Mouse (Mus musculus): ENCODE measurements around the gene Myb. TPM values are rescaled to one million over a fixed set of nuclear protein-coding genes. Genes with fewer than 3 reads are reported as not detected.

The Myb gene
- under 1 TPM; 0.34 to 0.60 TPM for total RNA-seq (2021)

- intact Hi-C loops (cut with DNase I) = no loop called here
- DNase-seq (ENCODE audit: low spot score in 2 of 2) = peak; percentile 27 to 38
These were observed at the start of gene Myb for GRCm38 (mm10) chr10:21160537-21161358. Gene Myb, minus strand, starts transcription at chr10:21160984.

DNA sequence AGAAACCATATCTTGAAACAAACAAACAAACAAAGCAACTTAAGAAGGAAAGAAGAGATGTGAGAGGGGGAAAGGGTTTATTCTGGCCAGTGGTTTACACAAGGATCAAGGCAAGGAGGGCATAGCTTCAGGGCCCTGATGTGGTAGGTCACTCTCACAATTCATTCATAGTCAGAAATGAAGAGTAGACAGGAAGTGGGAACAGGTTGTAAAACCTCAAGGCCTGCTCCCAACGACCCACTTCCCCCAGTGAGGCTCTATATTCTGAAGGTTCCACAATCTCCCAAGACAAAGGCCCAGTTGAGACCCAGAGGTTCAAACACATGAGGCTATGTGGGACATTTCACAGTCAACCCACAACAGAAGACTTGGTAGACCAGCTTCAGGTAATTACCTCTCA, 46.6 kb upstream of the Myb start:
- intact Hi-C loops (cut with DNase I) = no loop called here
- DNase-seq (ENCODE audit: low spot score in 2 of 2) = no peak

- no peak for DNase-seq (ENCODE audit: low spot score in 2 of 2)
- intact Hi-C loops (cut with DNase I) = no loop called here
These were observed 45.4 kb upstream of the Myb start for GRCm38 (mm10) chr10:21206232-21206631.

GRCm38 (mm10) chr10:21204496-21205085, 43.8 kb upstream of the Myb start:
- intact Hi-C loops (cut with DNase I) = no loop called here
- no peak for DNase-seq (ENCODE audit: low spot score in 2 of 2)

- intact Hi-C loops (cut with DNase I) = no loop called here
- DNase-seq (ENCODE audit: low spot score in 2 of 2) = no peak
These were observed 43.1 kb upstream of the Myb start for GRCm38 (mm10) chr10:21203886-21204285.

- DNase-seq (ENCODE audit: low spot score in 2 of 2) = no peak
- intact Hi-C loops (cut with DNase I) = no loop called here
These were observed 42.7 kb upstream of the Myb start for GRCm38 (mm10) chr10:21203461-21203860.

DNA sequence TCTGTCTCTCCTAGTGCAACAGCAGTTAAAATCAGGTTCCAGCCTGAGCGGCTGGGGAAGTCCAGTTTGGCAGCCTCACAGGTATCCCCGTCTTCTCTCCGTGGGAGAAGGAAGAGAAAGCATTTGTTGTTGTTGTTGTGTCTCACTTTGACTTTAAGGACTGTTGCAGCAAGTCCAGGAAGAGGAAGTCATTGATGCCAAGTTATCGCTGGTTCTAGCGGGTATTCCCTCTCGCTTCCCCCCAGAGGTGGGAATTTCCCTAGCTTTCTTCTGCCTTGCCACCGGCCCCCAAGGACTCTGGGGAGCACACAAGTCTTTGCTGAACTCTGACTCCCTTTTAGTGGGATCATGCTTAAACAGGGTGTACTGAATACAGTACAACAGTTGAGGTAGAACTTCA, 40.0 kb upstream of the Myb start:
- DNase-seq (ENCODE audit: low spot score in 2 of 2) = no peak
- intact Hi-C loops (cut with DNase I) = no loop called here

DNA sequence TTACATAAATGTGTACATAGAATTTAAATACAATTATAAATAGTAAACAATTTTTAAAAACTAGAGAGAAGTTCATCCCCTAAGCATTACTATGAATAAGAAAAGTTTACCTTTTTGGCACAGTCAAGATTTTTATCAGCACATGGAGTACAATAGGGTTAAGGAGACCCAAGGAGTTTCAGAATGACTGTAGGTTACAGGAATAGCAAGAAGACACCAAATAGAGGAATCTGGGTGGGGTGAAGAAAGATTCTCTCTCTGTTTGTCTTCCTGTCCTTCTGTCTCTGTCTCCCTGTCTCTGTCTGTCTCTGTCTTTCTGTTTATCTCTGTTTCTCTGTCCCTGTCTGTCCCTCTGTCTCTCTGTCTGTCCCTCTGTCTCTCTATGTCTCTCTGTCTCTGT, 39.5 kb upstream of the Myb start:
- intact Hi-C loops (cut with DNase I) = no loop called here

GRCm38 (mm10) chr10:21196646-21197116, 35.9 kb upstream of the Myb start:
- intact Hi-C loops (cut with DNase I) = no loop called here
- no peak for DNase-seq (ENCODE audit: low spot score in 2 of 2)

More for the DNA sequence above, 39.5 kb upstream of the Myb start:
- no peak for DNase-seq (ENCODE audit: low spot score in 2 of 2)

- intact Hi-C loops (cut with DNase I) = no loop called here
- DNase-seq (ENCODE audit: low spot score in 2 of 2) = no peak
These were observed 34.8 kb upstream of the Myb start for GRCm38 (mm10) chr10:21195597-21195996.

DNA sequence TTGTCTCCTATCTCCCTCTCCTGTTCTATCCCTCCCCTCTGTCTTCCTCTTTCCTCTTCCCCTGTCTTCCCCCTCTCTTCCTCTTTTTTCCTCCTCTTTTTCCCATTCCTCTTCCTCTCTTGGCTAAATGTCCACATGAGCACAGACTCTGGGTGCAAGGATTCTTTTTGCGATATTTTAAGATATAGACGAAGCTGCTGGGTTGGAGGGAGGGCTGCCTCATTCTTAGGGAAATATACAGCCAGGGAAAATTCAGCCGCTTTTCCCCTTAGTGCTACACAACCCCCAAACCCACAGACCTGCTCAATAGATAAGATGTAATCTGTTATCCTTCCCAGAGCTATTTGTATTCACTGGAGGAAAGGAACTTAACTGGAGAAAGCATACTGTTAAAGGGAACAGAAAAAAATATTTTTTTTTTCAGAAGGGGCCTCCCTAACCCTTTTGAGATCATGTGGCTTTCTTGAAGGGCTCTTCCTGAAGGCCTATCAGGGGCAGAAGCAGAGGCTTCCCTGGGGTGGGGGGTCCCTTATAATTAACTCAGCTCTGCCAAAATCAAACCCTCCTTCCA, 33.2 kb upstream of the Myb start:
- intact Hi-C loops (cut with DNase I) = no loop called here
- DNase-seq (ENCODE audit: low spot score in 2 of 2) = no peak

DNA sequence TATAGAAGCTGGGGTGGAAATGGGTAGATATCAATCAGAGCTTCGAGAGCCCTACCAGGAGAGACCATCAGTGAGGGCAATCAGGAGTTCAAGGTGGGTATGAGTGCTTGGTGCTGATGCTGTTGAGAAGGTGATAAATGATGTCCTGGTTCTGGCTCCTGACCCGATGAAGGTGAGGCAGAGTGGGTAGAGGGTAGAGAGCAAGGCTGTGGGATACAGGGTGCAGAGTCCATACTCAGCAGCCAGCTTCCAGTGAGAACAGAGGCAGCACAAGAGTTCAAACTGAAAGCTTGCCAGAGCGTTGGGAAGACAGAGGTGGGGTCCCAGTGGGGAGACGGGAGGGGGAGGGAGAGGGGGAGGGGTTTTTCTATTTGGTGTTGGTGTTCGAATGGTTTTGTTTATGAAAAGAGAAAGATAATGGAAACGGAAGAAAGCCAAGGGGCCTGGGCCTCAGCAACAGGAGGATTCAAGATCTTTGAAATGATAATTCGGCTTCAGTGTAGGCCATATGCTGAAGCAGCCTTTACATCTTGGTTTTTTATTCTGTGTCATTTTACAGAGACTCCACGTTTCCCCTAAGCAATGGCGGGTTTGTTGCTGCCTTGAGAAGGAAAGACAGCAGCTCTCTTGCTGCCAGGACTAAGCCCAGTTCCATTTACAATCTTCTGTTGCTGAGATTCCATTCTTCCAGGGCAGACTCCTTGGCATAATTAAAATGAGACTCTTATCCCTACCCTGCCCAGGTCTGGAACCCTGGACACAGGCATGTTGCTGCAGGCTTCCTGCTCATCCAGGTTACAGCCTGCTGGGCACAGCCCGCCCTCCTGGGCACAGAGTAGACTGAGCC, 32.5 kb upstream of the Myb start:
- intact Hi-C loops (cut with DNase I) = no loop called here
- DNase-seq (ENCODE audit: low spot score in 2 of 2) = no peak

GRCm38 (mm10) chr10:21192436-21192835, 31.7 kb upstream of the Myb start:
- DNase-seq (ENCODE audit: low spot score in 2 of 2) = no peak
- intact Hi-C loops (cut with DNase I) = no loop called here

- DNase-seq (ENCODE audit: low spot score in 2 of 2) = no peak
- intact Hi-C loops (cut with DNase I) = loop anchor here (2.0 to 5.0 kb wide), 2 partner anchors 108 to 197 kb away; no protein-coding TSS in a partner anchor
These were observed 29.1 kb upstream of the Myb start for GRCm38 (mm10) chr10:21189756-21190397.

DNA sequence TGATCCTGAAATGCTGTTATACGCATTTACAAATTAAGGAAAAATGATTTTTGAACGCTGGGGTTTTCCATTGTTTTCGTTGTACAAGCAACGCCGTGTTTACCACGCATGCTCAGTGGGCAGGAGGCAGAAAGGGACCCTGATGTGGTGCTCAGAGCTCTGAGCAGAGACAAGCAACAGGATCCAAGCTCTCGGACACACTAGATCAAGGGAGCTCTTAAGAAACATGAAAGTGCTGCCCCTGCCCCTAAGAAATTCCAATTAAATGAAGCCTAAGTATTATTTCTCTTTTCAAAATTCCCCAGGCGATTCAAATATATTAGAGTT, 28.5 kb upstream of the Myb start:
- DNase-seq (ENCODE audit: low spot score in 2 of 2) = no peak
- intact Hi-C loops (cut with DNase I) = loop anchor here (2.0 to 5.0 kb wide), 2 partner anchors 107 to 196 kb away; no protein-coding TSS in a partner anchor

- peak; percentile 64 to 74 for DNase-seq (ENCODE audit: low spot score in 2 of 2)
- intact Hi-C loops (cut with DNase I) = loop anchor here (2.0 to 5.0 kb wide), 2 partner anchors 106 to 196 kb away; no protein-coding TSS in a partner anchor
These were observed 27.9 kb upstream of the Myb start for GRCm38 (mm10) chr10:21188564-21189274.

GRCm38 (mm10) chr10:21187847-21188246, 27.1 kb upstream of the Myb start:
- no peak for DNase-seq (ENCODE audit: low spot score in 2 of 2)
- intact Hi-C loops (cut with DNase I) = loop anchor here (2.0 to 5.0 kb wide), 2 partner anchors 106 to 195 kb away; no protein-coding TSS in a partner anchor

GRCm38 (mm10) chr10:21186733-21187132, 25.9 kb upstream of the Myb start:
- intact Hi-C loops (cut with DNase I) = loop anchor here (5.0 kb wide), 1 partner anchor 104 kb away; no protein-coding TSS in a partner anchor

DNA sequence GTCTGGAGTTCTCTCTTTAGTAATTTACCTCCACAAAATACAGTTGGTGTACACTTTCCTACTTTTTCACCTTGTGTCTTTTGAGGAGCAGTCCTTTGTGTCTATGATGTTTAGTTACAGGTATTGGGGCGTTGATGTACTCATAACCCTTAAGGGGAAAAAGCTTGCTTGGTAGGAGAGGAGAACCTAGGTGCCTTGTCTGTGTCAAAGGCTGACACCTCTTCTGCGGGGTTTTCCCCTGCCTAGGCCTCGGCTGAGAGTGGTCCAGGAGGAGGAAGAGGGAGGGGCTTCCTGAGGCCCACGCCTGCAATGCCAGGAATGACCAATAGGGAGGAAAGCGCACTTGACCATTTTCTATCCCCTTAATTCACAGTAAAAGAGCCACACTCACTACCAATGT, 17.9 kb upstream of the Myb start:
- DNase-seq (ENCODE audit: low spot score in 2 of 2) = no peak
- intact Hi-C loops (cut with DNase I) = no loop called here

More at GRCm38 (mm10) chr10:21186733-21187132, 25.9 kb upstream of the Myb start:
- DNase-seq (ENCODE audit: low spot score in 2 of 2) = no peak
